Mouse (Mus musculus) small intestine, adult 2 months (tissue): ENCODE measurements around the gene Samhd1.

Experiments
- CTCF ChIP-seq: fragments of 200-500 bp; IDR thresholded peaks from 2 replicates; pipeline ENCODE4 v1.5.1; 2012; ENCODE audit warnings: low read depth, mild to moderate bottlenecking, control low read depth, inconsistent platforms, low read length, moderate library complexity, mixed read lengths; ENCODE audit not compliant: insufficient replicate concordance, insufficient read length; ENCODE audit errors: extremely low read depth
- POLR2A ChIP-seq: fragments of 200-500 bp; IDR thresholded peaks from 2 replicates; pipeline ENCODE4 v1.6.1; 2012; ENCODE audit warnings: low read depth, mild to moderate bottlenecking, control low read depth, inconsistent platforms, low read length, moderate library complexity

DNA sequence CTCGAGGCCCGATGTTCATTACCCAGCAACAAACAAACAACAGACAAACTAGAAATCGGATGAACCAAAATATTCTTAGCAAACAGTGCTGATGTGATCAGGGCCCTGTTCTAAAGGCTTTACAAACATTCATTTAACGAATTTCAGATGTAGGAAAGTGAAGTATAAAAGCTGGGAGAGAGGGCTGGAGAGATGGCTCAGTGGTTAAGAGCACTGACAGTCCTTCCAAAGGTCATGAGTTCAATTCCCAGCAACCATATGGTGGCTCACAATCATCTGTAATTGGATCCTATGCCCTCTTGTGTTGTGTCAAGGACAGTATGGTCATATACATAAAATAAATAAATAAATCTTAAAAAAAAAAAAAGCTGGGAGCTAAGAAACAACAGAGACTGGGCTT lies 1.1 kb upstream of the Samhd1 start:
- TF ChIP-seq CTCF: no peak
- TF ChIP-seq POLR2A: no peak
